Mouse (Mus musculus) embryonic facial prominence, embryonic 13.5 days (tissue): ENCODE data around the gene Man2b2. TPM values are rescaled to one million over a fixed set of nuclear protein-coding genes. Genes with fewer than 3 reads are reported as not detected.
A peak's percentile ranks its signal among the peaks of the same experiment; 100 is the strongest.

Experiments used
- ATAC-seq: fragments of 200-750 bp; cut with Nextera tagmentation; 2 replicates; pipeline ENCODE4 v1.8.0; 2017; ENCODE audit warnings: low read depth; ENCODE audit not compliant: insufficient number of reproducible peaks, insufficient read depth, low FRiP score, low TSS enrichment
- H3K27ac ChIP-seq: fragments of 300-500 bp; sonication (generic); 2 replicates; pipeline ENCODE4 v1.5.1; 2015; ENCODE audit warnings: moderate library complexity, mild to moderate bottlenecking, inconsistent platforms
- H3K27me3 ChIP-seq: fragments of 300-500 bp; sonication (generic); 2 replicates; pipeline ENCODE4 v1.6.1; 2015; ENCODE audit warnings: mild to moderate bottlenecking, inconsistent platforms
- H3K36me3 ChIP-seq: fragments of 300-500 bp; sonication (generic); 2 replicates; pipeline ENCODE4 v1.6.1; 2015; ENCODE audit warnings: mild to moderate bottlenecking, inconsistent platforms
- H3K4me1 ChIP-seq: fragments of 300-500 bp; sonication (generic); 2 replicates; pipeline ENCODE4 v1.6.1; 2015; ENCODE audit warnings: inconsistent platforms
- H3K4me2 ChIP-seq: fragments of 300-500 bp; sonication (generic); 2 replicates; pipeline ENCODE4 v1.6.1; 2015; ENCODE audit warnings: moderate library complexity, mild to moderate bottlenecking, inconsistent platforms
- H3K4me3 ChIP-seq: fragments of 300-500 bp; sonication (generic); 2 replicates; pipeline ENCODE4 v1.5.1; 2015; ENCODE audit warnings: mild to moderate bottlenecking, inconsistent platforms
- H3K9ac ChIP-seq: fragments of 300-500 bp; sonication (generic); 2 replicates; pipeline ENCODE4 v1.6.1; 2015; ENCODE audit warnings: mild to moderate bottlenecking, inconsistent platforms
- H3K9me3 ChIP-seq: fragments of 300-500 bp; sonication (generic); 2 replicates; pipeline ENCODE4 v1.6.1; 2016; ENCODE audit warnings: inconsistent platforms
- WGBS: fragments of 180-500 bp; shearing (Covaris S2); methylation state at CpG from one replicate; pipeline ENCODE4 v1.1.7; 2015; ENCODE audit warnings: mixed read lengths; 5-methylcytosine and 5-hydroxymethylcytosine counted together
- polyA plus RNA-seq: library from polyadenylated mRNA; unstranded; fragments of >200 nt; fragmentation: Nextera tagmentation; extraction: Ambion mirVana; gene quantifications from 2 replicates; pipeline ENCODE4 v1.2.1, GENCODE M21; 2015

The Man2b2 gene
- 11.3 and 12.3 TPM in 2 replicates for polyA plus RNA-seq

DNA sequence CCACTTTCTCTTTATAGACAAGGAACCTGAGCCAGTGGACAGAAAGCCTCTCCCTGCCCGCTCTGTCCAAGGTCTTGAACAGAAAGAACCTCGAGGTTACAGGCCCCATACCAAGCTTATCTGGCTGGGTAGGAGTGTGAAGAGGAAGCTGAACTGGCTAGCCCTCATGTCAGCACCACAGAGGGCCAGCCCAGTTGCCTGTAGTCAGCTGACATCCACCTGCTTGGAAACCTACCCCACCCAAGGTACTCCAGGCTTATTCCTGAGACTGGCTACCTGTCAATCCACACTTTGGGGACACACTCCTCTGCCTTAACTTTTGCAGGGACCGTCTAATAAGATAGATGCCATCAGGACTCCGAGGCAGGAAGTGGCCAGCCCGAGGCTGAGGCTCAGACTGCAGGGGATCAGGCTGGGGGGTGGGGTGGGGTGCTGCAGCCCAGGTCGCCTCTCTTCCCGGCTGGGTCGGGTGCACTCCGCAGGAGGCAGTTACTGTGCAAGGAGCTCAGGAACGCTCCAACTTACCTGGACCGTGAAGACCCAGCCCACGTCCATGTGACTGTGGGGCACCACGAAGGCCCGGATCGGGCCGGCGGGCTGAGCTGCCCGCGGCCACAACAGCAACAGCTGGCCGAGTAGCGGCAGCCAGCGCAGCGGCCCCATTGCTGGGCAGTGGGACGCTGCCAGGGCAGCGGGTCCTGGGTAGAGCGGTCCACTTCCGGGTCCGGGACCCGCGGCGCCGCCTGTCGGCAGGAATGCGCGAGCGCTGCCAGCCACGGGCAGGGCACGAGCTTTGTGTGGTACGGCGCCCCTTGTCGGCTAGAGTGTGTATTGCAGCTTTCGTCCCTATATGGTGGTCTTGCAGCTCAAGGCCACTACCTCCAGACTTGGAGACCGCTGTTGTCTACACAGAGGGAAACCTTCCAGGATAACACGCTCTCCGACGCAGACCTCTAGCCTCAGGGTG lies at the start of gene Man2b2:
Gene Man2b2 (minus strand): TSS at position 741 of the 967 bp plus-strand sequence.
- no peaks in the 10 kb centered on the region for H3K36me3 ChIP-seq
- no peak within 1 kb of the TSS for H3K27ac ChIP-seq
- H3K9ac ChIP-seq: peak within 1 kb of the TSS; percentile 68
- 5% methylated on average over 46 of the region's 46 CpGs for WGBS
- H3K9me3 ChIP-seq: no peaks in the 10 kb centered on the region
- ATAC-seq: peak; percentile 85
- peak within 1 kb of the TSS; percentile 74 for H3K4me2 ChIP-seq
- H3K4me1 ChIP-seq: peaks cover 15% of the 10 kb centered on the region
- H3K27me3 ChIP-seq: no peaks in the 10 kb centered on the region
- H3K4me3 ChIP-seq: peak within 1 kb of the TSS; percentile 55

DNA sequence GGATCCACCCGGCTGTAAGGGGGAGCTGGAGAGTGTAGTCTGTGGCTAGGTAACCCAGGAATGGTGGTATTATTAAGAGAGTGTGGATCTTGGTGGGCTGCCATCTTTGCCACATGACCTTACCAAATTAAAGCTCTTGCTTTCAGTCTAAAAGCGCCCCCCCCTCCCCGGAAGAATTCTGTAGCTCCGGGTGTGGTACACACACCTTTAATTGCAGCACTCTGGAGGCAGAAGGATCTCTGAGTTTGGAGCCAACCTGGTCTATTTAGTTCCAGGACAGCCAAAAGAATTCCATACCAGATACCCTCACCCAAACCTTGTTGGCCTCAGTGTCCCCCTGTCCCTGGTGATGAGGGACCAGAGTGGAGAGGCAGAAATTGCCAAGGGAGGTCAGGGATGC lies 48.3 kb upstream of the Man2b2 start:
- Histone ChIP-seq H3K27ac (no peak overlapping the region), H3K27me3 (peaks cover 24% of the 10 kb centered on the region), H3K4me2 (no peak overlapping the region), H3K36me3 (no peaks in the 10 kb centered on the region), H3K9ac (no peak overlapping the region), H3K4me3 (no peak overlapping the region), H3K4me1 (no peaks in the 10 kb centered on the region), H3K9me3 (no peaks in the 10 kb centered on the region)
- WGBS: 79% methylated on average over 4 of the region's 4 CpGs
- no peak for ATAC-seq

GRCm38 (mm10) chr5:36877641-36878040 lies 47.2 kb upstream of the Man2b2 start:
- Histone ChIP-seq H3K27me3 (peaks cover 36% of the 10 kb centered on the region), H3K27ac (no peak overlapping the region), H3K4me1 (no peaks in the 10 kb centered on the region), H3K36me3 (no peaks in the 10 kb centered on the region), H3K4me3 (no peak overlapping the region), H3K9me3 (no peaks in the 10 kb centered on the region), H3K9ac (no peak overlapping the region), H3K4me2 (no peak overlapping the region)
- 76% methylated on average over 2 of the region's 2 CpGs for WGBS
- ATAC-seq: no peak

DNA sequence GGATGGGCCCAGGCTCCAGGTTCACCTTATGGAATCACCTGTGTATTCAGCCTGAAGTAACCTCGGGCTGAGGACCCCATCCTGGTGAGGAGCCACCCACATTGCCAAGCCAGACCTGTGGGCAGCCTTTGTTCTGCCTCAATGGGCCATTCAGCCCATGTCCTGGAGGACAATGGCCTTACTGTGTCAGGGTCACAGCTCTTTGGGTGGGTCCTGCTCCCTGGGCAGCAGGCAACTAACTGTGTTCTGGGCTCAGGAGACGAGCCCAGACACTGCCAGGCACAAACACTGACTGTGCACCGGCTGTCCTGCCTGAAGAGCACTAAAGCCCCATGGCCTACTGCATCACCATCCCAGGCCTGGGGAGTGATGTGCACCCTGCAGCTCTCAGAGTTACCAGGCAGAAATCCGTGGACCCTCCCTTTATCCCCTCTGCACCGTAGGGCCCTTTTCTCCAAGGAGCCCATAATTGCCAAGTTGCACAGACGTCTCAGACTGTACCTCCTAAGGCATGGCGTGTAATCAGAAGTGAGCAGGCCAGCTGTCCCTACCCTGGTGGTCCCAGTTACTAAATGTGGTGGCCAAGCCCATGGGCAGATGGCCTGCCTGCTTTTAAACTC lies 46.4 kb upstream of the Man2b2 start:
- H3K27me3 ChIP-seq: peaks cover 43% of the 10 kb centered on the region
- H3K4me1 ChIP-seq: no peaks in the 10 kb centered on the region
- peaks cover 2% of the 10 kb centered on the region; the same call in 1 of the 2 replicates for H3K9me3 ChIP-seq
- H3K9ac ChIP-seq: no peak overlapping the region
- no peak overlapping the region for H3K27ac ChIP-seq
- no peak overlapping the region for H3K4me3 ChIP-seq
- no peak for ATAC-seq
- WGBS: 32% methylated on average over 7 of the region's 7 CpGs
- H3K4me2 ChIP-seq: no peak overlapping the region
- H3K36me3 ChIP-seq: no peaks in the 10 kb centered on the region

DNA sequence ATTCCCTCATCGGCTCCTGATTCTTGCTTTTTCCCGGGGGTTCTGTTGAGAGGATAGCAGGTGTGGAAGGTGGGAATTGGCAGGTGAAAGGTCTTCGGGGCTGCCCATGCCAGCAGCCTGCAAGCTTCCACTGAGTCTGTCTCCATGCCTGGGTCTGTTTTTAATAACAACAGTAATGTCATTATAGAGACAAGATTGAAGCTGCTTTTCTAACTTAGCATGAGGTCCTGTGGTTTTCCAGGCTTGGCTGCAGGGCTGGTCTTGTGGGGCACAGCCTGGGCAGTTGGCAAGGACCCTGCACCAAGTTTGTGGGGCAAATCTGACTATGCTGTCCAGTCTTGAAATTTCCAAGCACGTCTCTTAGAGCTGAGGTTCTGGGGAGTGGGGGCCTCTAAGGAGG lies 45.5 kb upstream of the Man2b2 start:
- 61% methylated on average over 4 of the region's 4 CpGs for WGBS
- no peak for ATAC-seq
- Histone ChIP-seq H3K4me2 (no peak overlapping the region), H3K4me1 (no peaks in the 10 kb centered on the region), H3K9ac (no peak overlapping the region), H3K36me3 (no peaks in the 10 kb centered on the region), H3K4me3 (no peak overlapping the region), H3K27me3 (peaks cover 50% of the 10 kb centered on the region), H3K27ac (no peak overlapping the region), H3K9me3 (peaks cover 8% of the 10 kb centered on the region; the same call in 1 of the 2 replicates)

DNA sequence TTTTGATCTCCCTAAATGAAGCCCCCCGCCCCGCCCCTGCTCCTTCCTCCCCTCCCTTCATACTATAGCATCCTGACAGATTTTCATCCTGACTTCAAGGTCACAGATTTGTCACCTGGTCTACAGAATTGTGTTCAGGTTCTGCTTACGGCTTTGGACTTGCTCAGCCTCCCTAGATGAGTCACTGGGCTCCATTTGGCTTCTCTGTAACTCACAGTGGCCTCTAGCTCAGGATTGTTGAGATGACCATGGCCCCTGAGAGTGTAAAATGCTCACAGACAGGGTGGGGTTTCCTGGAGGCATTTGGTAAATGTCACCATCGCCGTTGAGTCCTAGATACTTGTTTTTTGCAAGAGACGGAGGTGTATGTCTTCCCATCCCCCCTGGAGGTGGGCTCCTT lies 40.5 kb upstream of the Man2b2 start:
- Histone ChIP-seq H3K4me2 (no peak overlapping the region), H3K9ac (no peak overlapping the region), H3K4me1 (peaks cover 23% of the 10 kb centered on the region), H3K9me3 (peaks cover 8% of the 10 kb centered on the region; the same call in 1 of the 2 replicates), H3K4me3 (no peak overlapping the region), H3K27ac (no peak overlapping the region), H3K36me3 (no peaks in the 10 kb centered on the region), H3K27me3 (peaks cover 99% of the 10 kb centered on the region)
- WGBS: 82% methylated on average over 6 of the region's 6 CpGs
- no peak for ATAC-seq

DNA sequence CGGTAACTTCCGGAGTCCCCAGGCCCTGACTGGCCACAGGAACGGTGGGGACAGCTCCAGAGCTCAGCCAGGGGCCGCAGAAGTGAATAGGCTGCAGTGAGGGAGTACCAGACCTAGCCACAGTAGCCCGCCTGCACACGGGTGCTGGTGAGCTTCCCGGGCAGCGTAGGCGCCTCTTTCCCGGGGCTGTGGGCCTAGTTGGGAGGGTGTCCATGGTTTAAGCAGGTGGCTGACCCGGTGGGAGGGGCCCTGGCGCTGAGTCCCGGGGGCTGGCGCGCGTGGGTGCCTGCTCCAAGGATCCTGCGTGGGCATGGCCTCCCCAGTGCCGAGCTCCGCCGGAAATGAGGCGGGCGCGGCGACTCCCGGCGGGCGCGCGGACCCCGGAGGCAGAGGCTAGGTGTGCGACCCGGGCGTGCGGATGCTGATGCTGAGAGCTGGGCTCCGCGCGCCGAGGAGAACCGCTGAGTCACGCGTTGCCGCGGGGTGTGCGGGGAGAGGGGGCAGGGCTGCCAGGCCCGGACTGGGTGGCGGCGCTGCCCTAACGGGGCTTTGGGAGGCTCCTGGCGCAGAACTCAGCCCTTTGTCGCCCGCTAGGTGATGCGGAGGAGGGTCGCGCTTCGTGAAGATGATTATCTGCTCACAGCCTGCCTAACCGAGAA lies 39.3 kb upstream of the Man2b2 start:
- Histone ChIP-seq H3K27ac (no peak overlapping the region), H3K4me1 (peaks cover 23% of the 10 kb centered on the region), H3K9me3 (peaks cover 8% of the 10 kb centered on the region; the same call in 1 of the 2 replicates), H3K4me3 (peak overlapping the region; percentile 52), H3K9ac (peak overlapping the region; percentile 44; the same call in 1 of the 2 replicates), H3K4me2 (peak overlapping the region; percentile 90), H3K36me3 (no peaks in the 10 kb centered on the region), H3K27me3 (peaks cover 100% of the 10 kb centered on the region)
- ATAC-seq: no peak
- under 1% methylated on average over 46 of the region's 56 CpGs for WGBS

GRCm38 (mm10) chr5:36869186-36869577 lies 38.7 kb upstream of the Man2b2 start:
- Histone ChIP-seq H3K9me3 (peaks cover 8% of the 10 kb centered on the region; the same call in 1 of the 2 replicates), H3K27ac (no peak overlapping the region), H3K27me3 (peaks cover 100% of the 10 kb centered on the region), H3K4me3 (peak overlapping the region; percentile 52), H3K36me3 (no peaks in the 10 kb centered on the region), H3K4me2 (peak overlapping the region; percentile 90), H3K4me1 (peaks cover 23% of the 10 kb centered on the region), H3K9ac (no peak overlapping the region)
- ATAC-seq: no peak
- WGBS: 3% methylated on average over 7 of the region's 7 CpGs

- peak within 1 kb of the TSS; percentile 55; the same call in 1 of the 2 replicates for H3K9ac ChIP-seq
- WGBS: under 1% methylated on average over 65 of the region's 108 CpGs
- H3K27ac ChIP-seq: no peak within 1 kb of the TSS
- no peak for ATAC-seq
- H3K27me3 ChIP-seq: peaks cover 100% of the 10 kb centered on the region
- no peaks in the 10 kb centered on the region for H3K36me3 ChIP-seq
- H3K4me1 ChIP-seq: peaks cover 23% of the 10 kb centered on the region
- H3K9me3 ChIP-seq: peaks cover 8% of the 10 kb centered on the region; the same call in 1 of the 2 replicates
- H3K4me2 ChIP-seq: peak within 1 kb of the TSS; percentile 90
- peak within 1 kb of the TSS; percentile 52 for H3K4me3 ChIP-seq
These were observed 38.0 kb upstream of the Man2b2 start, which contains the start of gene Ppp2r2c for GRCm38 (mm10) chr5:36868266-36869090. Gene Ppp2r2c (plus strand): TSS chr5:36868513.

GRCm38 (mm10) chr5:36867561-36867960 lies 37.1 kb upstream of the Man2b2 start:
- Histone ChIP-seq H3K27me3 (peaks cover 96% of the 10 kb centered on the region), H3K4me3 (no peak overlapping the region), H3K9me3 (peaks cover 8% of the 10 kb centered on the region; the same call in 1 of the 2 replicates), H3K9ac (no peak overlapping the region), H3K27ac (no peak overlapping the region), H3K36me3 (no peaks in the 10 kb centered on the region), H3K4me2 (no peak overlapping the region), H3K4me1 (peaks cover 23% of the 10 kb centered on the region)
- no peak for ATAC-seq
- 5% methylated on average over 6 of the region's 6 CpGs for WGBS
